22 mouse cellular contexts compared by ENCODE assay signal in the genomic region with DNA sequence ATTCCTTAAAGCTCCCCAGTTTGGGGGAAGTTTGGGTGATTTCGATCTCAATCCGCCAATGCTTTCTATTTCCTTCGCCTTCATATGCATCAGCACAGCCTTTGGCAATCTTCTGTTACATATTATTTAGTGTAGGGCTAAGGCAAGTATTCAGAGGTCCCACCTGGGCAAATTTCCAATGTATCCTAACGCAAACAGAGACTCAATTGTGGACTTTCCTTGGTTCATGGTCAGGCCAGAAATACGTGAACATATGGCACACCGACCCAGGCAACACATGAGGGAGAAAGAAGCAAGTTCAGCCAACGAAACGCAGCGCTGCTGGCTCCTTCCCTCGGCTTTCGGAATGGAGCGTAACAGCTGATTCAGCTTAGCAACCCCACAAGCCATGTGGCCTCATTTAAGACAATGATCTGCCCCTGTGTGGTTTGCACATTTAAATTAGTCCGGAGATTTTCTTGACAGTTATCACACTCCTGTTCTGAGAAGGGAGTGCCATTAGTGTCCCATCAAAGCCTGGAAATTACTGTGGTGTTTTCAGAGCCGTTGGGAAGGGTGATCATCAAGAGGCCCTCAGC.
DNase-seq lines count a peak whose midpoint lies in the region; ATAC-seq and TF ChIP-seq lines count a peak whose summit lies in the region.
"Had no signal": no experiment of that assay in that cellular context is flagged by ENCODE, and none has a peak within 500 bp of the region (broad histone marks: within the 10 kb centered on the region; RNA-seq: fewer than 3 reads in every experiment).

No protein-coding gene starts in this region.

- no peak overlapping the region for H3K27ac ChIP-seq in forebrain, embryonic 16.5 days (ENCODE audit: low read length)
- H3K27ac ChIP-seq in forebrain, embryonic 11.5 days (ENCODE audit: low read depth, low read length) = no peak overlapping the region
- no peak overlapping the region for H3K27ac ChIP-seq in lung, embryonic 14.5 days (ENCODE audit: low read depth)
- H3K27ac ChIP-seq in embryonic facial prominence, embryonic 10.5 days (replicated peaks) = no peak overlapping the region
- H3K27ac ChIP-seq in limb, embryonic 10.5 days = 0 out of 2 replicates have a peak overlapping the region, but pooled peaks have one; percentile 1
- H3K27ac ChIP-seq in heart, embryonic 10.5 days = no peak overlapping the region
- H3K27ac ChIP-seq: limb, embryonic 12.5 days; liver, embryonic 15.5 days had no signal

- H3K36me3 ChIP-seq in forebrain, embryonic 16.5 days (ENCODE audit: control insufficient read depth, insufficient read depth) = no peaks in the 10 kb centered on the region
- no peaks in the 10 kb centered on the region for H3K36me3 ChIP-seq in forebrain, embryonic 11.5 days (ENCODE audit: control insufficient read depth, insufficient read depth, low read length)
- H3K36me3 ChIP-seq in lung, embryonic 14.5 days (ENCODE audit: insufficient read depth) = no peaks in the 10 kb centered on the region
- H3K36me3 ChIP-seq in embryonic facial prominence, embryonic 10.5 days (replicated peaks) = no peaks in the 10 kb centered on the region
- no peaks in the 10 kb centered on the region for H3K36me3 ChIP-seq in limb, embryonic 10.5 days
- no peaks in the 10 kb centered on the region for H3K36me3 ChIP-seq in heart, embryonic 10.5 days
- H3K36me3 ChIP-seq: embryonic facial prominence, embryonic 12.5 days; limb, embryonic 12.5 days; liver, embryonic 15.5 days had no signal

- no peak overlapping the region for H3K4me3 ChIP-seq in forebrain, embryonic 16.5 days (replicated peaks; ENCODE audit: low read length)
- no peak overlapping the region for H3K4me3 ChIP-seq in forebrain, embryonic 11.5 days (ENCODE audit: low read depth, low read length)
- no peak overlapping the region for H3K4me3 ChIP-seq in lung, embryonic 14.5 days (ENCODE audit: low read depth, low read length)
- H3K4me3 ChIP-seq in embryonic facial prominence, embryonic 10.5 days = no peak overlapping the region
- no peak overlapping the region for H3K4me3 ChIP-seq in limb, embryonic 10.5 days
- no peak overlapping the region for H3K4me3 ChIP-seq in heart, embryonic 10.5 days
- H3K4me3 ChIP-seq: embryonic facial prominence, embryonic 12.5 days; limb, embryonic 12.5 days; liver, embryonic 15.5 days; myocyte had no signal

- H3K27me3 ChIP-seq in forebrain, embryonic 16.5 days (replicated peaks; ENCODE audit: control insufficient read depth, insufficient read depth, low read length) = no peaks in the 10 kb centered on the region
- no peaks in the 10 kb centered on the region for H3K27me3 ChIP-seq in forebrain, embryonic 11.5 days (ENCODE audit: control insufficient read depth, insufficient read depth, low read length)
- H3K27me3 ChIP-seq in lung, embryonic 14.5 days (ENCODE audit: insufficient read depth, low read length) = no peaks in the 10 kb centered on the region
- H3K27me3 ChIP-seq in embryonic facial prominence, embryonic 10.5 days (replicated peaks; ENCODE audit: low read depth, poor library complexity, severe bottlenecking) = no peaks in the 10 kb centered on the region
- H3K27me3 ChIP-seq in limb, embryonic 10.5 days (ENCODE audit: low read depth, poor library complexity, severe bottlenecking) = no peaks in the 10 kb centered on the region
- no peaks in the 10 kb centered on the region for H3K27me3 ChIP-seq in heart, embryonic 10.5 days (ENCODE audit: insufficient read depth, poor library complexity, severe bottlenecking)
- H3K27me3 ChIP-seq: embryonic facial prominence, embryonic 12.5 days; limb, embryonic 12.5 days; liver, embryonic 15.5 days; Patski had no signal

- H3K9me3 ChIP-seq in forebrain, embryonic 16.5 days (ENCODE audit: control insufficient read depth, low read length) = no peaks in the 10 kb centered on the region
- H3K9me3 ChIP-seq in forebrain, embryonic 11.5 days (ENCODE audit: control insufficient read depth, low read length) = no peaks in the 10 kb centered on the region
- H3K9me3 ChIP-seq in lung, embryonic 14.5 days (ENCODE audit: low read depth, low read length) = no peaks in the 10 kb centered on the region
- H3K9me3 ChIP-seq in embryonic facial prominence, embryonic 10.5 days = no peaks in the 10 kb centered on the region
- no peaks in the 10 kb centered on the region for H3K9me3 ChIP-seq in limb, embryonic 10.5 days (replicated peaks)
- H3K9me3 ChIP-seq in heart, embryonic 10.5 days = no peaks in the 10 kb centered on the region
- H3K9me3 ChIP-seq: embryonic facial prominence, embryonic 12.5 days; limb, embryonic 12.5 days had no signal

- H3K4me1 ChIP-seq in forebrain, embryonic 16.5 days (replicated peaks; ENCODE audit: control insufficient read depth, insufficient read depth, low read length) = peaks cover 8% of the 10 kb centered on the region
- H3K4me1 ChIP-seq in forebrain, embryonic 11.5 days (replicated peaks; ENCODE audit: control insufficient read depth, insufficient read depth, low read length) = no peaks in the 10 kb centered on the region
- no peaks in the 10 kb centered on the region for H3K4me1 ChIP-seq in lung, embryonic 14.5 days (ENCODE audit: insufficient read depth)
- peaks cover 21% of the 10 kb centered on the region for H3K4me1 ChIP-seq in embryonic facial prominence, embryonic 10.5 days
- peaks cover 29% of the 10 kb centered on the region for H3K4me1 ChIP-seq in limb, embryonic 10.5 days
- no peaks in the 10 kb centered on the region for H3K4me1 ChIP-seq in heart, embryonic 10.5 days
- H3K4me1 ChIP-seq: liver, embryonic 15.5 days had no signal

- TF ChIP-seq CTCF in lung, embryonic 14.5 days (IDR thresholded peaks at IDR 0.05; ENCODE audit: low read depth) = no peak

- peak; percentile 47 for ATAC-seq in forebrain, embryonic 16.5 days
- no peak for ATAC-seq in forebrain, embryonic 11.5 days (replicated peaks; ENCODE audit: low FRiP score)
- ATAC-seq in lung, embryonic 14.5 days (ENCODE audit: insufficient read depth) = no peak
- ATAC-seq: activated CD4-positive, CD25-positive, alpha-beta regulatory T cell, adult 4 months; inflammation-experienced regulatory T-cells, adult 6 months; Patski had no signal

- no peak overlapping the region for H3K4me2 ChIP-seq in forebrain, embryonic 16.5 days (ENCODE audit: low read length)
- H3K4me2 ChIP-seq in forebrain, embryonic 11.5 days (ENCODE audit: low read depth, low read length, severe bottlenecking) = no peak overlapping the region
- no peak overlapping the region for H3K4me2 ChIP-seq in lung, embryonic 14.5 days
- H3K4me2 ChIP-seq: embryonic facial prominence, embryonic 12.5 days; limb, embryonic 12.5 days; liver, embryonic 15.5 days had no signal

- no peak for DNase-seq in forebrain, embryonic 11.5 days (ENCODE audit: low spot score)
- DNase-seq in lung, embryonic 14.5 days = peak; percentile 10
- DNase-seq in lung, postnatal 25 days (ENCODE audit: low spot score) = no peak
- peak; percentile 41 for DNase-seq in embryonic facial prominence, embryonic 10.5 days (ENCODE audit: low spot score)
- DNase-seq in limb, embryonic 10.5 days (ENCODE audit: low spot score) = peak; percentile 35
- no peak for DNase-seq in layer of hippocampus, adult 8-10 months (ENCODE audit: low spot score in 2 of 2)
- no peak for DNase-seq in heart, embryonic 10.5 days (ENCODE audit: low spot score)
- DNase-seq: adrenal gland, postnatal 36 days; cerebellum, adult 9-11 months; gastrocnemius, postnatal 10 days; kidney, adult 9 months; layer of hippocampus, postnatal 36 days; lung, postnatal 10 days; thymus, postnatal 4 days had no signal

- 39% methylated on average over 14 of the region's 14 CpGs for WGBS in forebrain, embryonic 16.5 days
- 78% methylated on average over 14 of the region's 14 CpGs for WGBS in forebrain, embryonic 11.5 days
- WGBS in lung, embryonic 14.5 days = 69% methylated on average over 14 of the region's 14 CpGs
- WGBS in embryonic facial prominence, embryonic 10.5 days = 70% methylated on average over 14 of the region's 14 CpGs
- 78% methylated on average over 14 of the region's 14 CpGs for WGBS in limb, embryonic 10.5 days
- WGBS in heart, embryonic 10.5 days = 79% methylated on average over 14 of the region's 14 CpGs

- no peak overlapping the region for H3K9ac ChIP-seq in forebrain, embryonic 16.5 days (replicated peaks; ENCODE audit: low read depth, low read length)
- H3K9ac ChIP-seq in forebrain, embryonic 11.5 days (ENCODE audit: low read length) = no peak overlapping the region
- H3K9ac ChIP-seq in lung, embryonic 14.5 days = no peak overlapping the region
- H3K9ac ChIP-seq: embryonic facial prominence, embryonic 12.5 days; limb, embryonic 12.5 days; liver, embryonic 15.5 days had no signal

Comparison
In these comparisons a context has a peak if more than half of its experiments do, and no peak if none do; other contexts are left out.
1. DNase-seq: peak in lung, embryonic 14.5 days (single experiment), embryonic facial prominence, embryonic 10.5 days (single experiment) and limb, embryonic 10.5 days (single experiment); none in forebrain, embryonic 11.5 days (single experiment), lung, postnatal 25 days (single experiment), layer of hippocampus, adult 8-10 months (0 of 2) and heart, embryonic 10.5 days (single experiment).